Mouse (Mus musculus) heart, embryonic 12.5 days (tissue): ENCODE data around the gene Irf3. TPM values are rescaled to one million over a fixed set of nuclear protein-coding genes. Genes with fewer than 3 reads are reported as not detected.

Experiments
- ATAC-seq: fragments of 200-750 bp; cut with Nextera tagmentation; 2 replicates; pipeline ENCODE4 v1.8.0; 2017; ENCODE audit warnings: moderate TSS enrichment, moderate library complexity; ENCODE audit not compliant: insufficient number of reproducible peaks, low FRiP score
- H3K27ac ChIP-seq: fragments of 300-500 bp; sonication (generic); 2 replicates; pipeline ENCODE4 v1.5.1; 2016; ENCODE audit warnings: mild to moderate bottlenecking, moderate library complexity; ENCODE audit not compliant: poor library complexity, severe bottlenecking
- H3K27me3 ChIP-seq: fragments of 300-500 bp; sonication (generic); replicated peaks from 2 replicates; pipeline ENCODE4 v1.6.1; 2016; ENCODE audit warnings: mild to moderate bottlenecking, moderate library complexity
- H3K36me3 ChIP-seq: fragments of 300-500 bp; sonication (generic); 2 replicates; pipeline ENCODE4 v1.6.1; 2016; ENCODE audit warnings: mild to moderate bottlenecking, moderate library complexity
- H3K4me1 ChIP-seq: fragments of 300-500 bp; sonication (generic); replicated peaks from 2 replicates; pipeline ENCODE4 v1.6.1; 2016; ENCODE audit warnings: mild to moderate bottlenecking
- H3K4me2 ChIP-seq: fragments of 300-500 bp; sonication (generic); 2 replicates; pipeline ENCODE4 v1.6.1; 2016; ENCODE audit warnings: mild to moderate bottlenecking, moderate library complexity
- H3K4me3 ChIP-seq: fragments of 300-500 bp; sonication (generic); 2 replicates; pipeline ENCODE4 v1.5.1; 2016; ENCODE audit warnings: mild to moderate bottlenecking
- H3K9ac ChIP-seq: fragments of 300-500 bp; sonication (generic); 2 replicates; pipeline ENCODE4 v1.6.1; 2016; ENCODE audit warnings: mild to moderate bottlenecking, moderate library complexity
- H3K9me3 ChIP-seq: fragments of 300-500 bp; sonication (generic); replicated peaks from 2 replicates; pipeline ENCODE4 v1.6.1; 2016; ENCODE audit warnings: mild to moderate bottlenecking, moderate library complexity
- WGBS: fragments of 180-500 bp; shearing (Covaris S2); methylation state at CpG from one replicate; pipeline ENCODE4 v1.1.7; 2016; 5-methylcytosine and 5-hydroxymethylcytosine counted together
- polyA plus RNA-seq: library from polyadenylated mRNA; unstranded; fragments of >200 nt; fragmentation: Nextera tagmentation; extraction: Ambion mirVana; gene quantifications from 2 replicates; pipeline ENCODE4 v1.2.1, GENCODE M21; 2016

The Irf3 gene
- 59.5 and 60.8 TPM in 2 replicates for polyA plus RNA-seq

GRCm38 (mm10) chr7:44997231-44997939 lies at the start of gene Irf3:
Gene Irf3, plus strand, starts transcription at chr7:44997648.
- Histone ChIP-seq H3K4me1 (peaks cover 45% of the 10 kb centered on the region), H3K27me3 (no peaks in the 10 kb centered on the region), H3K9ac (peak within 1 kb of the TSS; percentile 87), H3K27ac (peak within 1 kb of the TSS; percentile 74), H3K4me2 (peak within 1 kb of the TSS; percentile 83), H3K4me3 (peak within 1 kb of the TSS; percentile 60), H3K9me3 (no peaks in the 10 kb centered on the region), H3K36me3 (peaks cover 68% of the 10 kb centered on the region)
- ATAC-seq = peak; percentile 92
- under 1% methylated on average over 43 of the region's 43 CpGs for whole genome bisulfite sequencing

- H3K9ac ChIP-seq = no peak overlapping the region
- H3K27ac ChIP-seq = no peak overlapping the region
- H3K4me1 ChIP-seq = peaks cover 16% of the 10 kb centered on the region
- no peaks in the 10 kb centered on the region for H3K36me3 ChIP-seq
- ATAC-seq = no peak
- WGBS = 66% methylated on average over 6 of the region's 6 CpGs
- H3K9me3 ChIP-seq = no peaks in the 10 kb centered on the region
- H3K27me3 ChIP-seq = peaks cover 42% of the 10 kb centered on the region
- no peak overlapping the region for H3K4me2 ChIP-seq
- H3K4me3 ChIP-seq = no peak overlapping the region
Measured at GRCm38 (mm10) chr7:44949922-44950321, 47.5 kb upstream of the Irf3 start.

- no peaks in the 10 kb centered on the region for H3K36me3 ChIP-seq
- H3K27ac ChIP-seq = no peak overlapping the region
- H3K4me2 ChIP-seq = peak overlapping the region; percentile 96
- peaks cover 42% of the 10 kb centered on the region for H3K27me3 ChIP-seq
- WGBS = under 1% methylated on average over 10 of the region's 10 CpGs
- H3K9me3 ChIP-seq = no peaks in the 10 kb centered on the region
- peak overlapping the region; percentile 75 for H3K9ac ChIP-seq
- H3K4me1 ChIP-seq = peaks cover 16% of the 10 kb centered on the region
- peak; percentile 64 for ATAC-seq
- peak overlapping the region; percentile 58 for H3K4me3 ChIP-seq
Measured at GRCm38 (mm10) chr7:44951960-44952359, 45.5 kb upstream of the Irf3 start.

- peaks cover 16% of the 10 kb centered on the region for H3K4me1 ChIP-seq
- WGBS = 6% methylated on average over 24 of the region's 24 CpGs
- ATAC-seq = peak; percentile 89
- no peaks in the 10 kb centered on the region for H3K36me3 ChIP-seq
- H3K4me3 ChIP-seq = peak overlapping the region; percentile 58
- no peaks in the 10 kb centered on the region for H3K9me3 ChIP-seq
- H3K9ac ChIP-seq = peak overlapping the region; percentile 75
- H3K27ac ChIP-seq = no peak overlapping the region
- H3K27me3 ChIP-seq = peaks cover 40% of the 10 kb centered on the region
- H3K4me2 ChIP-seq = peak overlapping the region; percentile 96
Measured at GRCm38 (mm10) chr7:44952611-44953306, 44.7 kb upstream of the Irf3 start.

GRCm38 (mm10) chr7:44953561-44953960 lies 43.9 kb upstream of the Irf3 start:
- no peak for ATAC-seq
- Histone ChIP-seq H3K9ac (no peak overlapping the region), H3K4me1 (peaks cover 16% of the 10 kb centered on the region), H3K27ac (no peak overlapping the region), H3K4me2 (no peak overlapping the region), H3K36me3 (no peaks in the 10 kb centered on the region), H3K4me3 (no peak overlapping the region), H3K27me3 (peaks cover 32% of the 10 kb centered on the region), H3K9me3 (no peaks in the 10 kb centered on the region)
- WGBS = 54% methylated on average over 14 of the region's 14 CpGs

GRCm38 (mm10) chr7:44954091-44954885 lies 43.2 kb upstream of the Irf3 start:
- H3K27me3 ChIP-seq = peaks cover 29% of the 10 kb centered on the region
- 82% methylated on average over 12 of the region's 12 CpGs for WGBS
- H3K4me1 ChIP-seq = peaks cover 16% of the 10 kb centered on the region
- H3K4me3 ChIP-seq = no peak overlapping the region
- no peak overlapping the region for H3K4me2 ChIP-seq
- H3K9ac ChIP-seq = no peak overlapping the region
- no peak overlapping the region for H3K27ac ChIP-seq
- no peaks in the 10 kb centered on the region for H3K36me3 ChIP-seq
- no peak for ATAC-seq
- no peaks in the 10 kb centered on the region for H3K9me3 ChIP-seq

GRCm38 (mm10) chr7:44955628-44956027 lies 41.8 kb upstream of the Irf3 start:
- H3K4me1 ChIP-seq = peaks cover 16% of the 10 kb centered on the region
- ATAC-seq = no peak

GRCm38 (mm10) chr7:44956266-44956665 lies 41.2 kb upstream of the Irf3 start:
- 61% methylated on average over 6 of the region's 6 CpGs for WGBS
- Histone ChIP-seq H3K4me3 (no peak overlapping the region), H3K9ac (no peak overlapping the region), H3K9me3 (no peaks in the 10 kb centered on the region), H3K4me1 (peaks cover 16% of the 10 kb centered on the region), H3K36me3 (peaks cover 10% of the 10 kb centered on the region), H3K4me2 (no peak overlapping the region), H3K27ac (no peak overlapping the region), H3K27me3 (peaks cover 9% of the 10 kb centered on the region)
- no peak for ATAC-seq

More at GRCm38 (mm10) chr7:44955628-44956027, 41.8 kb upstream of the Irf3 start:
- H3K9me3 ChIP-seq = no peaks in the 10 kb centered on the region
- 54% methylated on average over 5 of the region's 5 CpGs for WGBS
- H3K4me3 ChIP-seq = no peak overlapping the region
- peaks cover 15% of the 10 kb centered on the region for H3K27me3 ChIP-seq
- H3K27ac ChIP-seq = no peak overlapping the region
- no peak overlapping the region for H3K4me2 ChIP-seq
- peaks cover 3% of the 10 kb centered on the region for H3K36me3 ChIP-seq
- no peak overlapping the region for H3K9ac ChIP-seq

- H3K4me2 ChIP-seq = no peak overlapping the region
- no peaks in the 10 kb centered on the region for H3K9me3 ChIP-seq
- peaks cover 19% of the 10 kb centered on the region for H3K36me3 ChIP-seq
- ATAC-seq = no peak
- H3K4me3 ChIP-seq = no peak overlapping the region
- H3K27ac ChIP-seq = no peak overlapping the region
- 69% methylated on average over 20 of the region's 20 CpGs for WGBS
- no peak overlapping the region for H3K9ac ChIP-seq
- no peaks in the 10 kb centered on the region for H3K27me3 ChIP-seq
- H3K4me1 ChIP-seq = peaks cover 8% of the 10 kb centered on the region
Measured at GRCm38 (mm10) chr7:44957183-44957835, 40.1 kb upstream of the Irf3 start.

GRCm38 (mm10) chr7:44958208-44958607 lies 39.2 kb upstream of the Irf3 start:
- WGBS = 52% methylated on average over 7 of the region's 7 CpGs
- Histone ChIP-seq H3K27ac (no peak overlapping the region), H3K4me3 (no peak overlapping the region), H3K9me3 (no peaks in the 10 kb centered on the region), H3K9ac (no peak overlapping the region), H3K4me1 (no peaks in the 10 kb centered on the region), H3K4me2 (no peak overlapping the region), H3K27me3 (no peaks in the 10 kb centered on the region), H3K36me3 (peaks cover 27% of the 10 kb centered on the region)
- ATAC-seq = no peak
